12 mouse cellular contexts compared by ENCODE assay signal in the genomic region with DNA sequence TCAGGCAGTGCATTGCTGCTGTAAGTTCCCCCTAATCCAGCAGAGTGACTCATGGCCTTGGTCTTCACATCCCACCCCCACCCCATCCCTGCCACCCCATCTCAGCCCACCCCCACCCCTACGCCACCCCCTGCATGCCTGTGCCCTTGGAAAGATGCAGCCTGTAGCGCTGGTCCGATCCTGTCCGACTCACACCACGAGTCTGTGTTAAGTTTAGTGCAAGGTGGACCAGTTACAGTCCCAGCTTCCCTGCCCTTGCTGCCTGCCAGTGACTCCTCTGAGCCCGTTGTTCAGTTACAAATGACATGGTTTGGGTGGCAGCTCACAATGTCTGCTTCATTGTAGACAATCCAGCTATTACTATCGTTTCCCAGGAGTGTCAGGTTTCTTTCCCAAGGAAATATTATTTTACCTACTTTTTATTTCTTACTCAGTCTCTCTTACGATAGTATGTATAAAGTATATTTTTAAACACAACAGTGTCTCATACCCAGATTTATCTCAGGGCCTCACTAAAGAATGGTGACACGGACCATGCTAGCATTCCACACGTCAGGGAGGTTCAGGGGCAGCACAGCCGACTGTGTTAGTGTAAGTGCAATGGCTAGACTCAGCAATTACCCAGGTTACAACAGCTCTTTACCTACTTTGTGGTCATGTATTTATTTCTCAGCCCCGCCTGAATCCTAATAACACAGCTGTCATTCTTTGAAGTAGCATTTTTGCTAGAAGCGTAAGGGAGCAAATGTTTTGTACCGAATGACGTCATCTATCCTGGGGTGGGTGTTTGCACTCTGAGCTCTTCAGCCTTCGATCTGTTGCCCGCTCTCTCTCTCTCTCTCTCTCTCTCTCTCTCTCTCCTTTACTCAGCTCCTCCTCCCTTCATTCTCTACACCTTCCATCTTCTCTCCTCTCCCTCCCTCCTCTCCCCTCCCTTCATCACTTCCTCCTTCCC.
DNase-seq lines count a peak whose midpoint lies in the region; ATAC-seq and TF ChIP-seq lines count a peak whose summit lies in the region.
"Had no signal": no experiment of that assay in that cellular context is flagged by ENCODE, and none has a peak within 500 bp of the region (broad histone marks: within the 10 kb centered on the region; RNA-seq: fewer than 3 reads in every experiment).

No protein-coding gene starts in this region.

- no peak overlapping the region for H3K9ac ChIP-seq in hindbrain, embryonic 12.5 days
- H3K9ac ChIP-seq in hindbrain, embryonic 14.5 days: no peak overlapping the region
- no peak overlapping the region for H3K9ac ChIP-seq in midbrain, embryonic 12.5 days (replicated peaks)
- H3K9ac ChIP-seq in midbrain, postnatal 0 days (replicated peaks; ENCODE audit: low read length, poor library complexity, severe bottlenecking): no peak overlapping the region
- H3K9ac ChIP-seq in intestine, embryonic 16.5 days (ENCODE audit: low read depth, low read length): no peak overlapping the region
- H3K9ac ChIP-seq: neural tube, embryonic 12.5 days had no signal

- peaks cover 9% of the 10 kb centered on the region; the same call in 1 of the 2 replicates for H3K36me3 ChIP-seq in hindbrain, embryonic 12.5 days
- no peaks in the 10 kb centered on the region for H3K36me3 ChIP-seq in hindbrain, embryonic 14.5 days (replicated peaks; ENCODE audit: control insufficient read depth, insufficient read depth)
- H3K36me3 ChIP-seq in midbrain, embryonic 12.5 days: peaks cover 20% of the 10 kb centered on the region
- no peaks in the 10 kb centered on the region for H3K36me3 ChIP-seq in midbrain, postnatal 0 days (ENCODE audit: insufficient read depth, low read length)
- peaks cover 5% of the 10 kb centered on the region; the same call in 1 of the 2 replicates for H3K36me3 ChIP-seq in intestine, embryonic 16.5 days (ENCODE audit: control insufficient read depth, insufficient read depth, low read length)

- H3K4me1 ChIP-seq in hindbrain, embryonic 12.5 days: peaks cover 18% of the 10 kb centered on the region
- 0 out of 2 replicates have a peak, but pooled peaks cover 4% of the 10 kb centered on the region for H3K4me1 ChIP-seq in hindbrain, embryonic 14.5 days (replicated peaks; ENCODE audit: control insufficient read depth, insufficient read depth, low read length)
- H3K4me1 ChIP-seq in midbrain, embryonic 12.5 days: peaks cover 29% of the 10 kb centered on the region
- peaks cover 3% of the 10 kb centered on the region; the same call in 1 of the 2 replicates for H3K4me1 ChIP-seq in midbrain, postnatal 0 days (ENCODE audit: insufficient read depth, low read length)
- H3K4me1 ChIP-seq in intestine, embryonic 16.5 days (ENCODE audit: control insufficient read depth, insufficient read depth, low read length): peaks cover 13% of the 10 kb centered on the region

- H3K27ac ChIP-seq in hindbrain, embryonic 12.5 days: 0 out of 2 replicates have a peak overlapping the region, but pooled peaks have one; percentile 35
- no peak overlapping the region for H3K27ac ChIP-seq in hindbrain, embryonic 14.5 days
- 0 out of 2 replicates have a peak overlapping the region, but pooled peaks have one; percentile 25 for H3K27ac ChIP-seq in midbrain, embryonic 12.5 days (replicated peaks)
- H3K27ac ChIP-seq in midbrain, postnatal 0 days (ENCODE audit: low read depth, low read length): no peak overlapping the region
- peak overlapping the region; percentile 54 for H3K27ac ChIP-seq in intestine, embryonic 16.5 days (ENCODE audit: low read length)
- H3K27ac ChIP-seq: neural tube, embryonic 12.5 days had no signal

- ATAC-seq in hindbrain, embryonic 12.5 days (ENCODE audit: low FRiP score): no peak
- ATAC-seq in hindbrain, embryonic 14.5 days (ENCODE audit: low FRiP score): no peak
- 0 out of 2 replicates have a peak, but pooled peaks have one; percentile 44 for ATAC-seq in midbrain, embryonic 12.5 days (ENCODE audit: low FRiP score, low read depth)
- no peak for ATAC-seq in midbrain, postnatal 0 days (ENCODE audit: low FRiP score)
- peak; percentile 49; the same call in 1 of the 2 replicates for ATAC-seq in intestine, embryonic 16.5 days

- no peaks in the 10 kb centered on the region for H3K9me3 ChIP-seq in hindbrain, embryonic 12.5 days (replicated peaks)
- no peaks in the 10 kb centered on the region for H3K9me3 ChIP-seq in hindbrain, embryonic 14.5 days (ENCODE audit: control insufficient read depth, low read length)
- no peaks in the 10 kb centered on the region for H3K9me3 ChIP-seq in midbrain, embryonic 12.5 days
- no peaks in the 10 kb centered on the region for H3K9me3 ChIP-seq in midbrain, postnatal 0 days (ENCODE audit: low read length)
- no peaks in the 10 kb centered on the region for H3K9me3 ChIP-seq in intestine, embryonic 16.5 days (ENCODE audit: control insufficient read depth, low read length)
- H3K9me3 ChIP-seq: megakaryocyte, embryonic 14.5 days; neural tube, embryonic 12.5 days had no signal

- no peaks in the 10 kb centered on the region for H3K27me3 ChIP-seq in hindbrain, embryonic 12.5 days
- no peaks in the 10 kb centered on the region for H3K27me3 ChIP-seq in hindbrain, embryonic 14.5 days (ENCODE audit: control insufficient read depth, insufficient read depth, low read length)
- H3K27me3 ChIP-seq in midbrain, embryonic 12.5 days: no peaks in the 10 kb centered on the region
- H3K27me3 ChIP-seq in midbrain, postnatal 0 days (ENCODE audit: insufficient read depth, low read length): no peaks in the 10 kb centered on the region
- no peaks in the 10 kb centered on the region for H3K27me3 ChIP-seq in intestine, embryonic 16.5 days (replicated peaks; ENCODE audit: control insufficient read depth, insufficient read depth, low read length)
- H3K27me3 ChIP-seq: megakaryocyte, embryonic 14.5 days; neural tube, embryonic 12.5 days had no signal

- intact Hi-C loops in gastrocnemius, postnatal 36 days (cut with DNase I): no loop called here

- H3K4me2 ChIP-seq in hindbrain, embryonic 12.5 days (replicated peaks): no peak overlapping the region
- no peak overlapping the region for H3K4me2 ChIP-seq in hindbrain, embryonic 14.5 days (replicated peaks)
- no peak overlapping the region for H3K4me2 ChIP-seq in midbrain, embryonic 12.5 days (replicated peaks)
- H3K4me2 ChIP-seq in midbrain, postnatal 0 days (ENCODE audit: low read depth, low read length, poor library complexity, severe bottlenecking): no peak overlapping the region
- H3K4me2 ChIP-seq in intestine, embryonic 16.5 days (ENCODE audit: low read depth, low read length): no peak overlapping the region
- H3K4me2 ChIP-seq: neural tube, embryonic 12.5 days had no signal

- TF ChIP-seq CTCF in midbrain, postnatal 0 days (IDR thresholded peaks at IDR 0.05): no peak

- H3K4me3 ChIP-seq in hindbrain, embryonic 12.5 days: no peak overlapping the region
- no peak overlapping the region for H3K4me3 ChIP-seq in hindbrain, embryonic 14.5 days (replicated peaks; ENCODE audit: low read length)
- H3K4me3 ChIP-seq in midbrain, embryonic 12.5 days: no peak overlapping the region
- no peak overlapping the region for H3K4me3 ChIP-seq in midbrain, postnatal 0 days (ENCODE audit: low read depth, low read length)
- H3K4me3 ChIP-seq in intestine, embryonic 16.5 days (ENCODE audit: low read length): no peak overlapping the region
- H3K4me3 ChIP-seq: megakaryocyte, embryonic 14.5 days; neural tube, embryonic 12.5 days had no signal

- no peak for DNase-seq in hindbrain, embryonic 14.5 days (ENCODE audit: low spot score)
- DNase-seq in midbrain, postnatal 0 days (ENCODE audit: low spot score): no peak
- no peak for DNase-seq in gastrocnemius, postnatal 36 days
- no peak for DNase-seq in thymus, postnatal 14 days
- DNase-seq: cerebellum, adult 2 months; liver; retina, postnatal 1 day had no signal

- 81% methylated on average over 17 of the region's 17 CpGs for WGBS in hindbrain, embryonic 12.5 days
- WGBS in hindbrain, embryonic 14.5 days: 77% methylated on average over 17 of the region's 17 CpGs
- 76% methylated on average over 17 of the region's 17 CpGs for WGBS in midbrain, embryonic 12.5 days
- 75% methylated on average over 17 of the region's 17 CpGs for WGBS in midbrain, postnatal 0 days
- 45% methylated on average over 17 of the region's 17 CpGs for WGBS in intestine, embryonic 16.5 days

Comparison
In these comparisons a context has a peak if more than half of its experiments do, and no peak if none do; other contexts are left out.
1. ATAC-seq: peak in midbrain, embryonic 12.5 days (single experiment) and intestine, embryonic 16.5 days (single experiment); none in hindbrain, embryonic 12.5 days (single experiment), hindbrain, embryonic 14.5 days (single experiment) and midbrain, postnatal 0 days (single experiment).
2. H3K27ac ChIP-seq: peak in hindbrain, embryonic 12.5 days (single experiment), midbrain, embryonic 12.5 days (single experiment) and intestine, embryonic 16.5 days (single experiment); none in hindbrain, embryonic 14.5 days (single experiment) and midbrain, postnatal 0 days (single experiment).